Mouse (Mus musculus): Measurements from ENCODE around the gene Megf11. TPM values are rescaled to one million over a fixed set of nuclear protein-coding genes. Genes with fewer than 3 reads are reported as not detected.

Megf11 gene
- polyA plus RNA-seq, 1 experiment, result 0.06 TPM

- Histone ChIP-seq H3K79me2 (ENCODE audit: control insufficient read depth, insufficient read depth) (no peaks in the 10 kb centered on the region), H3ac (ENCODE audit: control insufficient read depth, insufficient read length) (no peak overlapping the region), H3K4me3 (no peak overlapping the region), H3K27me3 (ENCODE audit: control insufficient read depth, insufficient read depth, insufficient read length) (peaks cover 56% of the 10 kb centered on the region), H3K4me2 (ENCODE audit: low read depth) (no peak overlapping the region), H3K36me3 (ENCODE audit: control insufficient read depth, insufficient read depth) (no peaks in the 10 kb centered on the region)
- TF ChIP-seq MAX (IDR thresholded peaks at IDR 0.05; ENCODE audit: low read depth) (no peak), POLR2A (IDR thresholded peaks at IDR 0.05; ENCODE audit: insufficient read length, low read depth) (no peak), POLR2AphosphoS2 (IDR thresholded peaks at IDR 0.05; ENCODE audit: insufficient read length, low read depth) (no peak), USF1 (IDR thresholded peaks at IDR 0.05; ENCODE audit: low read depth) (no peak), SRF (IDR thresholded peaks at IDR 0.05; ENCODE audit: control insufficient read depth, insufficient read length, low read depth) (no peak), E2F4 (IDR thresholded peaks at IDR 0.05; ENCODE audit: insufficient read depth) (no peak), TCF3 (IDR thresholded peaks at IDR 0.05; ENCODE audit: insufficient read length, low read depth) (no peak), TCF12 (IDR thresholded peaks at IDR 0.05; ENCODE audit: insufficient read depth, poor library complexity, severe bottlenecking) (no peak)
Measured at GRCm38 (mm10) chr9:64542246-64542645, 156.8 kb downstream of the Megf11 start.

- Histone ChIP-seq H3K4me2 (ENCODE audit: low read depth) (no peak overlapping the region), H3K4me3 (no peak overlapping the region)
Measured at GRCm38 (mm10) chr9:64543125-64543524, 157.7 kb downstream of the Megf11 start.

GRCm38 (mm10) chr9:64546344-64546991 is 161.0 kb downstream of the Megf11 start:
- H3K4me3 ChIP-seq, result no peak overlapping the region
- TF ChIP-seq E2F4 (IDR thresholded peaks at IDR 0.05; ENCODE audit: insufficient read depth) (no peak), MAX (IDR thresholded peaks at IDR 0.05; ENCODE audit: low read depth) (no peak), POLR2A (IDR thresholded peaks at IDR 0.05; ENCODE audit: insufficient read length, low read depth) (no peak), TCF3 (IDR thresholded peaks at IDR 0.05; ENCODE audit: insufficient read length, low read depth) (no peak), CEBPB (IDR thresholded peaks at IDR 0.05; ENCODE audit: insufficient read depth, poor library complexity, severe bottlenecking) (no peak), POLR2AphosphoS2 (IDR thresholded peaks at IDR 0.05; ENCODE audit: insufficient read length, low read depth) (no peak), MYOD1 (IDR thresholded peaks at IDR 0.05; ENCODE audit: control insufficient read depth in 1 of 3, insufficient read length in 2 of 3, low read depth in 2 of 3) (no peak), USF1 (IDR thresholded peaks at IDR 0.05; ENCODE audit: low read depth) (no peak), TCF12 (IDR thresholded peaks at IDR 0.05; ENCODE audit: insufficient read depth, poor library complexity, severe bottlenecking) (no peak), MYOG (IDR thresholded peaks at IDR 0.05; ENCODE audit: control insufficient read depth in 1 of 3, insufficient read depth in 1 of 3, insufficient read length in 2 of 3, low read depth in 2 of 3) (no peak), SRF (IDR thresholded peaks at IDR 0.05; ENCODE audit: control insufficient read depth, insufficient read length, low read depth) (no peak), REST (IDR thresholded peaks at IDR 0.05; ENCODE audit: insufficient read depth, insufficient read length) (no peak)
- H3ac ChIP-seq (ENCODE audit: control insufficient read depth, insufficient read length), result no peak overlapping the region
- no peaks in the 10 kb centered on the region for H3K79me2 ChIP-seq (ENCODE audit: control insufficient read depth, insufficient read depth)
- H3K36me3 ChIP-seq (ENCODE audit: control insufficient read depth, insufficient read depth), result no peaks in the 10 kb centered on the region
- H3K27me3 ChIP-seq (ENCODE audit: control insufficient read depth, insufficient read depth, insufficient read length), result peaks cover 58% of the 10 kb centered on the region
- no peak overlapping the region for H3K4me2 ChIP-seq (ENCODE audit: low read depth)

More at GRCm38 (mm10) chr9:64543125-64543524, 157.7 kb downstream of the Megf11 start:
- Histone ChIP-seq H3ac (ENCODE audit: control insufficient read depth, insufficient read length) (no peak overlapping the region), H3K36me3 (ENCODE audit: control insufficient read depth, insufficient read depth) (no peaks in the 10 kb centered on the region), H3K27me3 (ENCODE audit: control insufficient read depth, insufficient read depth, insufficient read length) (peaks cover 65% of the 10 kb centered on the region), H3K79me2 (ENCODE audit: control insufficient read depth, insufficient read depth) (no peaks in the 10 kb centered on the region)
- no peak for TF ChIP-seq MAX (IDR thresholded peaks at IDR 0.05; ENCODE audit: low read depth)
- no peak for TF ChIP-seq E2F4 (IDR thresholded peaks at IDR 0.05; ENCODE audit: insufficient read depth)
- no peak for TF ChIP-seq TCF3 (IDR thresholded peaks at IDR 0.05; ENCODE audit: insufficient read length, low read depth)
- no peak for TF ChIP-seq POLR2AphosphoS2 (IDR thresholded peaks at IDR 0.05; ENCODE audit: insufficient read length, low read depth)
- TF ChIP-seq CEBPB (IDR thresholded peaks at IDR 0.05; ENCODE audit: insufficient read depth, poor library complexity, severe bottlenecking), result no peak
- TF ChIP-seq MYOD1 (IDR thresholded peaks at IDR 0.05; ENCODE audit: control insufficient read depth in 1 of 3, insufficient read length in 2 of 3, low read depth in 2 of 3), result no peak
- no peak for TF ChIP-seq MYOG (IDR thresholded peaks at IDR 0.05; ENCODE audit: control insufficient read depth in 1 of 3, insufficient read depth in 1 of 3, insufficient read length in 2 of 3, low read depth in 2 of 3)
- no peak for TF ChIP-seq TCF12 (IDR thresholded peaks at IDR 0.05; ENCODE audit: insufficient read depth, poor library complexity, severe bottlenecking)
- no peak for TF ChIP-seq REST (IDR thresholded peaks at IDR 0.05; ENCODE audit: insufficient read depth, insufficient read length)
- no peak for TF ChIP-seq USF1 (IDR thresholded peaks at IDR 0.05; ENCODE audit: low read depth)
- no peak for TF ChIP-seq POLR2A (IDR thresholded peaks at IDR 0.05; ENCODE audit: insufficient read length, low read depth)

DNA sequence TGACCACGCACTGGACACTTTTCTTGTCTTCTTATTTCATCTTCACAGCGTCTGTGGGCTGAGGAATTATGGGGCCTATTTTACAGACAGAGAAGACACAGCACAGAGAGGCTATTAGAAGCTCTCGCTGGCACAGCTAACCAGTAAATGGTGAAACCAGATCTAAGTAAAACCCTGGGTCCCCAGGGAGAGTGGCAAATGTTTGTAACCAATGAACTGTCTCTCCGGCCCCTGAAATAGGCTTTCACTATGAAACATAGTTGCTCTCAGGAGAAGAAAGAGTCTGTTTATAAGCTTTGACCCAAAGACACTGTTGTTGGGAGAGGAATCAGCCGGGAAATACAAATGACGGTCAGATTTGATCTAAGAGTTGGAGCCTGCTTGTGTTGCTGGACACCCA is 162.9 kb downstream of the Megf11 start:
- TF ChIP-seq POLR2A (IDR thresholded peaks at IDR 0.05; ENCODE audit: insufficient read length, low read depth) (no peak), USF1 (IDR thresholded peaks at IDR 0.05; ENCODE audit: low read depth) (no peak), SRF (IDR thresholded peaks at IDR 0.05; ENCODE audit: control insufficient read depth, insufficient read length, low read depth) (no peak), E2F4 (IDR thresholded peaks at IDR 0.05; ENCODE audit: insufficient read depth) (no peak), MAX (IDR thresholded peaks at IDR 0.05; ENCODE audit: low read depth) (no peak), TCF3 (IDR thresholded peaks at IDR 0.05; ENCODE audit: insufficient read length, low read depth) (no peak), MYOG (IDR thresholded peaks at IDR 0.05; ENCODE audit: control insufficient read depth in 1 of 3, insufficient read depth in 1 of 3, insufficient read length in 2 of 3, low read depth in 2 of 3) (no peak), CEBPB (IDR thresholded peaks at IDR 0.05; ENCODE audit: insufficient read depth, poor library complexity, severe bottlenecking) (no peak)
- Histone ChIP-seq H3K36me3 (ENCODE audit: control insufficient read depth, insufficient read depth) (no peaks in the 10 kb centered on the region), H3K4me3 (no peak overlapping the region), H3ac (ENCODE audit: control insufficient read depth, insufficient read length) (no peak overlapping the region), H3K4me2 (ENCODE audit: low read depth) (no peak overlapping the region), H3K79me2 (ENCODE audit: control insufficient read depth, insufficient read depth) (no peaks in the 10 kb centered on the region), H3K27me3 (ENCODE audit: control insufficient read depth, insufficient read depth, insufficient read length) (peaks cover 51% of the 10 kb centered on the region)

Data from myocyte (in vitro differentiated cells).